Mouse (Mus musculus) lung, postnatal 0 days (tissue): Measurements from ENCODE around the gene Rab25.

Experiments used
- CTCF ChIP-seq: IDR thresholded peaks from 2 replicates; pipeline ENCODE4 v1.5.1; 2016; ENCODE audit warnings: antibody characterized with exemption, mild to moderate bottlenecking
- EP300 ChIP-seq: IDR thresholded peaks from 2 replicates; pipeline ENCODE4 v1.6.1; 2016; ENCODE audit warnings: antibody characterized with exemption, mild to moderate bottlenecking, control low read depth

DNA sequence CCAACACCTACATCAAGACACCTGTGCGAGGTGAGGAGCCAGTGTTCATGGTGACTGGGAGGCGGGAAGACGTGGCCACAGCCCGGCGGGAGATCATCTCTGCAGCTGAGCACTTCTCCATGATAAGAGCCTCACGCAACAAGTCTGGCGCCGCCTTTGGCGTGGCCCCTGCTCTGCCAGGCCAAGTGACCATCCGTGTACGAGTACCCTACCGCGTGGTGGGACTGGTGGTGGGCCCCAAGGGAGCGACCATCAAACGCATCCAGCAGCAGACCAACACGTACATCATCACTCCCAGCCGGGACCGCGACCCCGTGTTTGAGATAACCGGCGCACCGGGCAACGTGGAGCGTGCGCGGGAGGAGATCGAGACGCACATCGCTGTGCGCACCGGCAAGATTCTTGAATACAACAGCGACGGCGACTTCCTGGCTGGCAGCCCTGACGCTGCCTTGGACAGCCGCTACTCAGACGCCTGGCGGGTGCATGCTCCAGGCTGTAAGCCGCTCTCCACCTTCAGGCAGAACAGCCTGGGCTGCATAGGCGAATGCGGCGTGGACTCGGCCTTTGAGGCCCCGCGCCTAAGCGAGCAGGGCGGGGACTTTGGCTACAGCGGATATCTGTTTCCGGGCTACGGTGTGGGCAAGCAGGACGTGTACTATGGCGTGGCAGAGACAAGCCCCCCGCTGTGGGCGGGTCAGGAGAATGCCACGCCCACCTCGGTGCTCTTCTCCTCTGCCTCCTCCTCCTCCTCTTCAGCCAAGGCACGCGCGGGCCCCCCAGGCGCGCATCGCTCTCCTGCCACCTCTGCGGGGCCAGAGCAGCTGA, 11.8 kb downstream of the Rab25 start:
- TF ChIP-seq CTCF = peak; percentile 6; the same call in 1 of the 2 replicates
- TF ChIP-seq EP300 = no peak
